Mouse (Mus musculus): ENCODE results near the gene a.
A peak's percentile ranks its signal among the peaks of the same experiment; 100 is the strongest.

a gene

DNA sequence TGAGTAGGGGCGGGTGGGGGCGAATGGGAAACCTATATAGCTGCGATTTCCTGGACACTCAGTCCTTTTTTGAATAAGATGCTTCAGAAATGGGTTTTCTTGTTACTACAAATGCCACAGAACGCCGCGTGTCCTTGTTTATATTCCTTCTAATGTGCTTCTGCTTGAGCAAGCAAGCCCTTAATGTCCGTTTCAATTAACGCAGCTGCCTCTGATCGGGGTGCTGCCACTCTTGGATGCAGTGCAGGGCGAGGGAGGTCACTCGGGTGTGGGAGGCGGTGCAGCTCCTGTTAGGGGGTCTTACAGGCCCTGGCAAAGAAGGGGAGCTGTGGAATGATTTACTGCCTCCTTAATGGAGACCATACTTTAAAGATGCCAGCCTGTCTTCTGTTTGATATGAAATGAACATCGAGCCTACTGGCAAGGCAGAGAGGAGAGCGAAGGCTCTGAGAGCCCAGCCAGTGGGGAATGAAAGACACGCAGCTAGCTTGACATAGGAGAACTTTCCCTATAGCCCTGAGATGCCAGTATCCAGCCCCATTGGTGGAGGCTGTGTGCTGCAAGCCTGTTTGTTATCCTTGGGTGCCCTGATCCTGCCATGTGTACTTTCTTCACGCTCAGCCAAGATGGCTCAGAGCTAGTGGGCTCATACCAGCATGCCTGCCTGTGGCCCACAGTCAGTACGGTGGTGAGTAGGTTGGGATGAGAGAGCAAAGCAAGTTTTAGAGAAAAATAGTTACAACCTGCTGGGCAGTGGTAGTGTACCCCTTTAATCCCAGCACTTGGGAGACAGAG, 8.1 kb upstream of the a start:
- DNase-seq (ENCODE audit: low spot score in 2 of 2) = no peak

DNA sequence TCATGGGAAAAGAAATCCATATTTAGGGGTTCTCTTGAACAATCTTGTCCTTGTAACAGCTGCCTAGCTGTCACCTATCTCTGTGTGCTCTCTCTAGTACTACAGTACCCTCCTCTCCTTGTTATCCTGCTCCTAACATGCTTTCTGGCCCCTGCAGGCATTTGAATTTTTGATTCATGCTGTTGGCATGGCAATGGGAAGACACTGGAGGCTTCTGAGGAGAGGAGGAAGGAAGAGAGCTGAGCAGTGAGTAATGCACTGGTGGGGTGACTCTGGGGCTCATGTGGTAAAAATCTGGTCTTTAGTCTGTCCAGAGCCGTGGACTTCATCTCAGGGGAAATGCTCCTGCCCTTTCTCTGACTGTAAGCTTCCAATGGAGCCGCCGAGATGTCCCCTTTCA, 5.9 kb upstream of the a start:
- no peak for DNase-seq (ENCODE audit: low spot score in 2 of 2)

DNA sequence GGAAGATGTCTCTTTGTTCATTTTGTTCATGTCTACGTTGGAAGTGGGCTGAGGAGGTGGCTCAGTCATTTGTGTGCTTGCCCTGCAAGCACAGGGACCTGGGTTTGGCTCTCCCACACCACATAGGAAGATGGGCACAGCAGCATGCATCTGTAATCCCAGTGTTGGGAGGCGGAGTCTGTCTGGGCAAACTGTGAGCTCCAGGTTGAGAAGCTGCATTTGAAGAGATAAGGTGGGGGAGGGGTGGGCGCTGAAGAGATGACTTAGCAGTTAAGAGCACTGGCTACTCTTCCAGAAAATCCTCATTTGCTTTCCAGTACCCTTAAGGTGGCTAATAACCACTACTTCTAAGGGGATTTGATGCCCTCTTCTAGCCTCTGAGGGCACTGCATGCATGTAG, 5.0 kb upstream of the a start:
- DNase-seq (ENCODE audit: low spot score in 2 of 2) = no peak

DNA sequence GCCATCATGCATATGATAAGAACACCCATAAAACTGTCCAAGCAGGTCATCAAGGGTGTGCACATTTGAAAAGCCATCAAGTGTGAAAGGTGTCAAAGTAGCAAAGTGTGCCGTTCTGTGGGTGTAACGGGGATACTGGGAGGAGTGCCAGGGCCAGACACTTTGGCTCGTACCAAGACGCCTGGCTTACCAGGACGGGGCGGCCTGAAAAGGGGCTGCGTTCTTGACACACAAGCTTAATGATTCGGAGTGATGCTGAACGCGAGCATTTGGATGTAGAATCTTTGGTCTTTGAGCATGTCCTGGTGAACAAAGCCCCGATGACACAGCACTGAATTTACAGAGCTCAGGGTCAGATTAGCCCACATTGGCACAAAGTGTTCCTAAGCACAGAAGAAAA, 4.4 kb upstream of the a start:
- no peak for DNase-seq (ENCODE audit: low spot score in 2 of 2)

DNA sequence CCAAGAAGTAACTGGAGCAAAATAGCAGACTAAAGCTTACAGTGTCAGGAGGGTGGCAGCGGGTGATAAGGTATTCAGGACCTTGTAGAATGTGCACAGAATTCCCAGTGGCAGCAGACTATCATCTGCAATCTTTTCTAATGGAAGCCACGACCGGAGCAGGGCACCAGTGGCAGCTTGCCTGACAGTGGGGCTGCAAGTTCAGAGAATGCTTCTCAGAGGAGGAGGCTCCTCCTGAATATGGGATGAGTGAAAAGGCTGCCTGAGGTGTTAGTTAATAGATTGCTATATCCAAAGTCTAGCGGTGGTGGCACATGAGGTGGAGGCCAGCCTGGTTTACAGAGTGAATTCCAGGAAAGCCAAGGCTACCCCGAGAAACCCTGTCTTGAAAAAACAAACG, 1.8 kb upstream of the a start:
- no peak for DNase-seq (ENCODE audit: low spot score in 2 of 2)

DNA sequence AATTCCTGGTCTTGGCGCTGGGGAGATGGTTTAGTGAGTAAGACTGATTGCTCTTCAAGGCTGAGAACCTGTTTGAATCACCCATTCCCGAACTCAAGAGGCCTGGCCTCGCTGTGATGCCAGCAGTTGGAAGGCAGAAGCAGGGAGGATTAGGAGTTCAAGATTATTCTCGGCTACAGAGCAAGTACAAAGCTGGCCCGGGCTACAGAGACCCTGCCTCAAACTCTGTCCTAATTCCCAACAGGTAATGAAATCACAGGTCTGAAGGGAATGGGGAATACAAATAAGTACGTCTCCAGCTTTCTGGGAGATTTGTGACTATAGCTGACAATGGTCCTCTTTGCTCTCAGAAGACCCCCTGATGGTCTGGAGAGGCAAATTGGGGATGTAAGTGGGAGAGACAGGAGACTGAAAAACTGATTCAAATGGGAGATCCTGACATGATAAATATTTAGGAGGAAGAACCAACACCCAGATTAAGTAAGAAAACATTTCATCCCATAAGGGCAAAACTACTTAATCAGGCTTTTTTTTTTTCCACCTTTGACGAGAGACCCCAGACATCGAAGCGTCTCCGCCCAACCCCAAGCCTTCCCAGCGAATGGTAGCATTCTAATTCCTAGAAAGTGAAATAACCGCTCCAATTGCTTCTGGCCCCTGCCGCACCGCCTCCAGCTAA, 1.1 kb upstream of the a start:
- no peak for DNase-seq (ENCODE audit: low spot score in 2 of 2)

DNA sequence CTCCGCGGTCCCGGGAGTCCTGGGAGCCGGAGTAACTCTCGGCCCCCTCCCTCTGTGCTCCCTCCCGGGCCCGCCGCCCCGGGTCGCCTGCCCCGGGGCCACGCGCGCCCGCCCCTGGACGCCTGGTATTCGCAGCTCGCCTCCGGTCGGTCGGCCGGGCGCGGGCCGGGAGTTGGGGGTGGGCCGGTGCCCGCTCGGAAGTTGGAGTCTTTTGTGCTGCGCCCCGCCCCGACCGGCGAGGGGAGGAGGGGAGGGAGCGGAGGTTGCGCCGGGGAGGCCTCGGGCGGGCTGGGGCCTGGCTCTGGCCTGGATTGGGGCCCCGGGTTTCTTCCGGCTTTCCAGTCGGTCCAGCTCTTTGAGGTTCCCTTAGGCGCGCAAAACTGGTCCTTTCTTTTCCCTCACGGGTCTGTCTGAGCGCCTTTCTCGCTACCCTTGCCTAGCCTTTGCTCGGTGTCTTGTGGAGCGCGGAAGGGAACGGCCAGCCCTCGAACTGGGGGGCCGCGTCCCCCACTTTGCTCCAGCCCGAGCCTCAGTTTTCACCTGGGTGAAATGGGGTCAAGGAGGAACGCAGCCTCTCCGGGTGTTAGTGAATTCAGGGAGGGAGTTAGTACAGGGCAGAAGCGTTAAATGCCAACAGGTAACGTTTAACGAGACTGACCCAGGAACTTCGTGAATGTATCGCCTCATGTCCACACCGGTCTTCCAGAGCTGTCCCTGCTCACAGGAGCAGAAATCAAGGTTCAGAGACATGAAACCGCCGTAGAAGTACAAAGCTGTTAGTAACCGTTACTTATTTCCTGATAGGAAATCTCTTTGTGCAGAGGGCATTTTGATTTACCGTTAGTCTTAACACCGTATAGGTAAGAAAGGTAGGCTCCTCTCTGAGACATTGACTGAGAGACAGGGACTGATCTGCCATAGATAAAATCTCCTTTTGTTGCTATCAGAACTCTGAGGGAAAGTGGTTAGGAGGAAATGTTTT, 750 bp downstream of the a start:
- peak; percentile 71 to 73 for DNase-seq (ENCODE audit: low spot score in 2 of 2)

DNA sequence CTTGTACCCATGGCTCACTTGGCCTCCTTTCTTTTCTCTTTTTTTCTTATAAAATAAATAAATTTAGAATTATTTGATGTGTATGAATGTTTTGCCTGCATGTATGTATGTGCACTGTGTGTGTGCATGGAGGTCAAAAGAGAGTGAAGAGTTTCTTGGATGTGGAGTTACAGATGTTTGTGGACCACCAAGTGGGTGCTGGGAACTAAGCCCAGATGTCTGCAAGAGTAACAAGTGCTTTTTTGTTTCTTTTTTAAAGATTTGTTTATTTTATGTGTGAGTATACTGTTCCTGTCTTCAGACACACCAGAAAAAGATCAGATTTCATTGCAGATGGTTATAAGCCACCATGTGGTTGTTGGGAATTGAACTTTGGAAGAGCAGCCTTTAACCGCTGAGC, 12.2 kb downstream of the a start:
- DNase-seq (ENCODE audit: low spot score in 2 of 2) = no peak

DNA sequence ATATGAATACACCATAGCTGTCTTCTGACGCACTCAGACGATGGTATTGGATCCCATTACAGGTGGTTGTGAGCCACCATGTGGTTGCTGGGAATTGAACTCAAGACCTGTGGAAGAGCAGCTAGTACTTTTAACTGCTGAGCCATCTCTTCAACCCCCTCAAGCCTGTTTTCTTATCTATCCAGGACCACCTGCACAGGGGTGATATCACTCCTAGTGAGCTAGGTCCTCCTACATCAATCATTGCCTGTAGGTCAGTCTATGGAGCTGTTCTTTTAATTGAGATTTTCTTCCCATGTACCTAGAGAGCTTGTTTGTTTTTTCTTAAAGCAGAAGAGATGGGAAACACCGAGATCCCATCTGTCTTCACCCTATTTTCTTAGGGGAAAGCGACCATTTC, 12.6 kb downstream of the a start:
- DNase-seq (ENCODE audit: low spot score in 2 of 2) = no peak

DNA sequence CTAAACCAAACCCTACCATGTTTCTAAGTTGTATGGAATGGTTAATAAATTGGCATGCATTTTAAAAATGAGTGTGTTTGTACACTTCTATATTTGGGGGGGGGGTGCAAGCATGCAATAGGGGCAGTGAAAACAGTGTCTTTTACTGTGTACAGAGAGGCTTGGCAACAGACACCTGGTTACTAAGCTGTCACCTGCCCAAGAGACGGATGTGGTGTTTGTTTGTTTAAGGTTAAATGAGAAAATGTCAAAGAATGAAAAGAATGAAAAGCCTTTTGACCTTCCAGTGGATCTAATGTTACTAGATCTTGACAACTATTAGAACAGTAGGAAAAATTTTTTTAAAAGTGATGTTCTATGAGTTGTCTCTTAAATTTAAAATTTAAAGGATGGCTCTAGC, 16.5 kb downstream of the a start:
- DNase-seq (ENCODE audit: low spot score in 2 of 2) = no peak

DNA sequence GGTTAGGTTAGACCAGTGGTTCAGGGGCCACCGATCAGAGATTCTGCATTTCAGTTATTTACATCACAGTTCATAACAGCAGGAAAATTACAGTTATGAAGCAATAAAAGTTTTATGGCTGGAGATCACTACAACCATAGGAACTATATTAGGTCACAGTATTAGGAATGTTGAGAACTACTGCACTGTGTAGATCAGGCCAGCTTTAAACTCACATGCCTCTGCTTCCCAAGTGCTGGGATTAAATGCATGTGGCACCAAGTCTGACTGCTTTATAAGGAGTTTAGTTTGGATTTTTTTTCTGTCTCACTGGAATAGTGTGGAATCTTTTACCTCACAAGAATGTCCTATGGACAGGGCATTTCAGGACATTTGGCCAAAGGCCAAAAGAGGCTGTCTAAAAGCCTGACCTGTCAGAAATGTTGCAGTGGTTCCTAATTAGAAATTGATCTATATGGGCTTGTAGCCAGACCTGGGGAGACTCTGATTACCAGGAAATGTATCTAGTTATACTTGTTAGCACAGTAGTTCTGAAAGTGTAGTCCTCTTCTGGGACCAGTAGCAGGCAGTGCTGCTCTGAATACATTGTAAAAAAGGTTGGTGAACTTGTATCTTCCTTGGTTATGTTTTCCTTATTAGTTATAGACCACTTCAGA, 18.0 kb downstream of the a start:
- no peak for DNase-seq (ENCODE audit: low spot score in 2 of 2)

DNA sequence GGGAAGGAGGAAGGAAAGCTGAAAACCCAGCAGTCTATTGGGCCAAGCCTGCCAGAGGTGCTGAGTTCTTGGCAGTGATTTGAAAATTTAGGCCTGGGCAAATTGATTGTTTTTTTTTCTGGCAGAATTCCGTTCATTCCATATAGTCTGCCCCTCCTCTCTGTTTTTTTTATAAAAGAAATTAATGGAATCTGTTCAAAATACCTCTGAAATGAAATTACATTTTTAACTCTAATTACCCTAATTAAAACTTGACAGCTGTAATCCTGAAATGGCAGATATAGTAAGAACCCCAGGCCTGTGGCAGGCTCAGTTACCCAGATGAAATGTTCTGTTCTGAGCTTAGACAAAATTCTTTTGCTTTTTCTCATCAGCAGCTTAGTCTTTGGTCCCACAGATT, 19.6 kb downstream of the a start:
- no peak for DNase-seq (ENCODE audit: low spot score in 2 of 2)

DNA sequence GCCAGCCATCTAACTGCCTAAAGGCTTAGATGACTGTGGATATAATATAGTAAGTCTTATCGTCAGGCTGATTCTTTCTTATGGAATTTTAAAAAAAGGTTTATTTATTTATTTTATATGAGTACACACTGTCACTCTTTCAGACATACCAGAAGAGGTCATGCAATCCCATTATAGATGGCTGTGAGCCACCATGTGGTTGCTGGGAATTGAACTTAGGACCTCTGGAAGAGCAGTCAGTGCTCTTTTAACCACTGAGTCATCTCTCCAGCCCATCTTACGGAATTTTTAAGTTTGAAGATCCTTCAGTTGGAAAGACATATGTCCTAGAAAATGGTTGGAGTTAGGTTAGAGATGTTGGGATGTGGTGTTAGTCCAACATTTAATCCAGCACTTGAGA, 22.2 kb downstream of the a start:
- no peak for DNase-seq (ENCODE audit: low spot score in 2 of 2)

DNA sequence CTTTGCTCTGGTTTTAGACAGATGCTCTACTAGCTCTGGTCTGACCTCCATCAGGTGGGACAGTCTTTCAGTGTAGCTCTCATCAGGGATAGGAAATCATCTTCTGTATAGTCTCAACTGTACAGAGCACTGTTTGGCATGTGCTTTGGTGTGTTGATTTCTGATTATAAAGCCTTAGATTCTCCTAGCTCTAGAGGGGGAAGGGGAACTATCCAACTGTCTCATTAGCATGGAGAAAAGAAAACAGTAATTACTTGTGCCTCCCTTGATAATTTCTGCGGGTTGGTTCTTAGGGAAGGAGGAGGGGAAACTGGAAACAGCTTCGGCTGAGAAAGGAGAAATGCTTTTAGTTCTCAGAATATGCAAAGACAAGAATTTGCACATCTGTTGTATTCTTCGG, 25.9 kb downstream of the a start:
- no peak for DNase-seq (ENCODE audit: low spot score in 2 of 2)

DNA sequence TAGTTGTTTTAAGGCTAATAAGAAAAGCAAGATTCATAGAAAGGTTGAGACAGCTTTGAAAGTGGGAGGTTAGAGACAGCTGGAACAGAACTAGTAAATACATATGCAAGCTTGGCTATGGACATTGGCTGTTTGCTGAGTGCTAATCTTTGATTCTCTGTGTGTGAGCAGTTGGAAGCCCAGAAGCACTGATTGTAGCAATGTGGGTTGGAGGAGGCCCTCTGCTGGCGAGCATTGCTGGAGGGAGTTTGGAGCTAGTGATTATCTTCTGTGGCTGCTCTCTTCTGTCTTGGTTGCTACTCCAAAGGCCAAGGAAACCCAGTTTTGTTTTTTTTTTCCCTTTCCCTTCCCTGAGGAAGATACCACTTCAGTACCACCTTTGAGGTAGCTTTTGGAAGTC, 26.6 kb downstream of the a start:
- peak in 1 of 2 experiments; percentile 9 for DNase-seq (ENCODE audit: low spot score in 2 of 2)

DNA sequence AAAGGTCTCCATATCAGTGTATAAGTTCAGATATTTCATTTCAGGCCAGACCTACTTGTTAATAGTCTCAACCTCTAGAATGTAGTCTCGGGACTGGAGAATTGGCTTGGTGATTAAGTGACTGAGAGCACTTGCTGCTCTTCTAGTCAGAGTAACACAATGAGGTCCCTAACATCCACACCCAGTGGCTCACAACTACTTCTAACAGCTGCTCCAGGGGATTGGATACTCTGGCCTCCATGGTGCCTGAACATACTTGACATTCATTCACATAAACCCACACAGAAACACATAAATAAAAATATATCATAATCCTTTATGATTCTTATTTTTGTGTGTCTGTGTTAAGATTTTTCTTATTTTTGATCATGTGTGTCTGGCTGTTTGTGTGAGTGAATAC, 27.4 kb downstream of the a start:
- DNase-seq (ENCODE audit: low spot score in 2 of 2) = no peak

DNA sequence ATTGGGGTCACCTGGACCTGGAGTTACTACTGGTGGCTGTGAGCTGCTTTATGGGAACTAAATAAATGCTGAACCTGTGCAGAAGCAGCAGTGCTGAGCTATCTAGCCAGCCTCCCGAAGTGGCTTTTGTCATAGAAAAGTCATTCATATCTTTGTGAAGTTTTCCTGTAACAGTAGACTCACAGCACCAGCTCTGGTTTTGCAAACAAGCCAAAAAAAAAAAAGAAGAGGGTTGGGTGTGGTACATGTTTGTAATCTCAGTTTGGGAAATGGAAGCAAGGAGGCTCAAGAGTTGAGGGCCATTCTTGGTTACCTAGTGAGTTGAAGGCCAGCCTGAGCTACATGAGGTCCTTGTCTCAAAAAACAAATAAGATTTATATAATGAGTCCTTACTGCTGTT, 29.1 kb downstream of the a start:
- DNase-seq (ENCODE audit: low spot score in 2 of 2) = no peak

DNA sequence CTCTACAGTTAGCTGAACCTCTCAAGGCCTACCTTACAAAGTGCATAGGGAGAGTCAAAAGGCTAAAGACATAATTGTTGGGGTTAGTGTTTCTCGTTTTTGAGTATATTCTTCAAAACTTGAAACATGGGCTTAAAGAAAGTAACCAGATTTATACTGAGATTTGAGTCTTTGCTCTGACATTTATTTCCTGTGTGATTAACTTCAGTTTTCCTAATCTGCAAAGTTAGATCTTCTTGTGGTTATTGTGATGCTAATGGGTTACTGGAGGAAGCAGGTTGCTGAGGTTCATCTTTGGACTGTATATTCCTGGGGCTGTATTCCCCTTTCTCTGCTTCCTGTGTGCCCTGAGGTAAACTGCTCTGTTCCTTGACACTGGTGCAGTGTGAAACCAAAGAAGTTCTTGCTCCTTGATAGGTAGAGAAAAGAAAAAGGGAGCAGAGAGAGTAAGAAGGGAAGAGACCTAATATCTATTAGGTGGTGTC, 34.9 kb downstream of the a start:
- DNase-seq (ENCODE audit: low spot score in 2 of 2) = no peak

DNA sequence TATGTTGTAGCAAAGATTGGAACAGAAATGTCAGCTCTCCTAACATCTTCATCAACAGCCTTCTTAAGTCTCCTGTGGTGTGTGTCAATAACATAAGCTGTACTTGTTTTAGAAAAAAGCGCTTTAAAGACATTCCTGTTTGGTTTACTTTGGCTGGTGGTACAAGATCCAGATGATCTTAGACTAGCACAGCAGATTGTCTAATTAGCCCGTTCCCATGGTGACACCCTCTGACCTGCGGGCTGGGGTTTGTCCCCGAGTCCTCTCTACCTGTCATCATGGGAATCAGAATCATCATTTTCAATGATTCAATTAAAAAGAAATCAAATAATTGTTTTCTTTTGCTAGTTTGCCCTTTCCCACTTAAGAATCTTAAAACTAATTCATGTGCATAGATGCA, 36.3 kb downstream of the a start:
- no peak for DNase-seq (ENCODE audit: low spot score in 2 of 2)

DNA sequence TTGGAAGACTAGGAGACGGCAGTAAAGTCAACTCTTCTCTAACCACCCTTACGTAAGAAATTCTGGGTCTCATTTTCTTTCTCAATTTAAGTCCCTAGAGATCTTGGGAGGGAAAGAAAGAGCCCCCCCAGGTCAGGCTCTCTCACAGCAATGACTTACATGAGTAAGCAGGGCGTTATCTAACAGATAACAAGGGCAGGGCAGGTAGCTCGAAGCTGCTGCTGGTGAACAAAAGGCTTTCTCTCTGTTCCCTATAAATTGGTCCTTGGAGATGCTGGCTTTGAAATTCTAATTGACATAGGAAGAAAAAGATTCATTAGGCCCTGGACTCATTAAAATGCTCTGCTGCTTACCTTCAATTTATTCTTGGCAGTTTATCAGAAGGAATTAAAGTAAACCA, 41.3 kb downstream of the a start:
- no peak for DNase-seq (ENCODE audit: low spot score in 2 of 2)

DNA sequence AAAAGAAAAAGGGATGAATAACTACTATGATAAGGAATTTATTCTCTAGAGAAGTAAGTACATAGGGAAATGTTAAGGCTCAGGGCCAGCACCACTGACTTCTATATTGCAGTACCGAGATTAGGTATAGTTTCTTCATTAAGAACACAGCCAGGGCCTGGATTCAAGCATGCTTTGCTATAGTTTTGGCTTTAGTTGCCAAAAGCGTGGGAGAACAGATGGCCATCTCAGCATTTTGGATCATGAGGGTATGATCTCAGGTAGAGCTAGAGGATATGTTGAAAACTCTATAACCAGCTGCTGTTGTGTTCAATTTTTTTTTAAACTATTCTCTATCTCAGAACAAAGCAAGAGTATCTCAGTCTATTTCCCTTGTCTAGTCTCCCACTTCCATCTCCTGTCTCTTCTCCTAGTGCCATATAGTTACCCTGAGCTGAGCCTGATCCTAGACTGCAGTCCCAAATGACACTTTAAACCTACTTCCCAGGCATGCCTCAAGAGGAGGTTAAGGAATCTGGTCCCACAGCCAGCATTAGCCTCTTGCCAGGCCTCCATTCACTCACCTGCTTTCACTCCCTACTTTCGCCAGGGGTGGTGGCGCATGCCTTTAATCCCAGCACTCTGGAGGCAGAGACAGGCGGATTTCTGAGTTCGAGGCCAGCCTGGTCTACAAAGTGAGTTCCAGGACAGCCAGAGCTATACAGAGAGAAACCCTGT, 43.1 kb downstream of the a start:
- no peak for DNase-seq (ENCODE audit: low spot score in 2 of 2)

Data from thymus, postnatal 10 days (tissue).